Mouse (Mus musculus) hindbrain, postnatal 0 days (tissue): ENCODE results near the gene Higd1c. TPM values are rescaled to one million over a fixed set of nuclear protein-coding genes. Genes with fewer than 3 reads are reported as not detected.

Source experiments
- ATAC-seq: fragments of 200-750 bp; cut with Nextera tagmentation; 2 replicates; pipeline ENCODE4 v1.8.0; 2017; ENCODE audit warnings: mild to moderate bottlenecking, moderate TSS enrichment, moderate library complexity
- DNase-seq: peaks from one replicate; pipeline ENCODE4 v3.0.0-alpha.2; 2015; ENCODE audit warnings: low spot score
- H3K27ac ChIP-seq: fragments of 300-500 bp; sonication (generic); 2 replicates; pipeline ENCODE4 v1.5.1; 2014; ENCODE audit warnings: mild to moderate bottlenecking
- H3K27me3 ChIP-seq: fragments of 300-500 bp; sonication (generic); 2 replicates; pipeline ENCODE4 v1.6.1; 2014; ENCODE audit warnings: low read length, mixed read lengths; ENCODE audit not compliant: insufficient read depth
- H3K36me3 ChIP-seq: fragments of 300-500 bp; sonication (generic); 2 replicates; pipeline ENCODE4 v1.6.1; 2014; ENCODE audit warnings: low read length, mixed read lengths; ENCODE audit not compliant: insufficient read depth
- H3K4me1 ChIP-seq: fragments of 300-500 bp; sonication (generic); 2 replicates; pipeline ENCODE4 v1.6.1; 2014; ENCODE audit warnings: antibody characterized with exemption, low read length, mixed read lengths; ENCODE audit not compliant: insufficient read depth
- H3K4me2 ChIP-seq: fragments of 300-500 bp; sonication (generic); 2 replicates; pipeline ENCODE4 v1.6.1; 2014; ENCODE audit warnings: low read depth, mild to moderate bottlenecking, low read length, moderate library complexity, mixed read lengths
- H3K4me3 ChIP-seq: fragments of 300-500 bp; sonication (generic); 2 replicates; pipeline ENCODE4 v1.5.1; 2014; ENCODE audit warnings: low read length
- H3K9ac ChIP-seq: fragments of 300-500 bp; sonication (generic); replicated peaks from 2 replicates; pipeline ENCODE4 v1.6.1; 2014; ENCODE audit warnings: mild to moderate bottlenecking, low read length, moderate library complexity, mixed read lengths
- H3K9me3 ChIP-seq: fragments of 300-500 bp; sonication (generic); 2 replicates; pipeline ENCODE4 v1.6.1; 2016; ENCODE audit warnings: low read length, mixed read lengths
- CTCF ChIP-seq: IDR thresholded peaks from 2 replicates; pipeline ENCODE4 v1.5.1; 2016; ENCODE audit warnings: antibody characterized with exemption, control low read depth, low read depth
- WGBS: fragments of 180-500 bp; shearing (Covaris S2); extraction: QIAGEN DNeasy Blood & Tissue Kit; methylation state at CpG from one replicate; pipeline ENCODE4 v1.1.7; 2014; 5-methylcytosine and 5-hydroxymethylcytosine counted together
- polyA plus RNA-seq: library from polyadenylated mRNA; unstranded; fragments of >200 nt; fragmentation: Nextera tagmentation; extraction: Ambion mirVana; gene quantifications from 2 replicates; pipeline ENCODE4 v1.2.1, GENCODE M21; 2015
- total RNA-seq: library from RNA; depleted of rRNA; stranded (reverse); fragments of >200 nt; gene quantifications from 2 replicates; pipeline ENCODE4 v1.2.3, GENCODE M21; 2014

Gene Higd1c
- total and polyA plus RNA-seq, 2 experiments from 2014 or later: not detected

GRCm38 (mm10) chr15:100388224-100388835 is 24.0 kb downstream of the Higd1c start:
- Histone ChIP-seq H3K9me3 (no peaks in the 10 kb centered on the region), H3K9ac (no peak overlapping the region), H3K27ac (no peak overlapping the region), H3K4me2 (no peak overlapping the region), H3K27me3 (no peaks in the 10 kb centered on the region), H3K4me3 (no peak overlapping the region), H3K4me1 (no peaks in the 10 kb centered on the region), H3K36me3 (peaks cover 1% of the 10 kb centered on the region; the same call in 1 of the 2 replicates)
- DNase-seq (no peak), ATAC-seq (no peak)
- WGBS: 86% methylated on average over 16 of the region's 16 CpGs
- TF ChIP-seq CTCF: no peak

- Histone ChIP-seq H3K9ac (no peak overlapping the region), H3K36me3 (peaks cover 7% of the 10 kb centered on the region; the same call in 1 of the 2 replicates), H3K4me3 (no peak overlapping the region), H3K27ac (no peak overlapping the region), H3K4me1 (no peaks in the 10 kb centered on the region), H3K27me3 (no peaks in the 10 kb centered on the region), H3K4me2 (no peak overlapping the region), H3K9me3 (no peaks in the 10 kb centered on the region)
- DNase-seq: no peak
- ATAC-seq: no peak
- TF ChIP-seq CTCF: no peak
- WGBS: 63% methylated on average over 9 of the region's 9 CpGs
Measured at GRCm38 (mm10) chr15:100388886-100389285, 24.5 kb downstream of the Higd1c start.

GRCm38 (mm10) chr15:100391066-100391465 is 26.7 kb downstream of the Higd1c start:
- DNase-seq: no peak
- H3K27me3 ChIP-seq: no peaks in the 10 kb centered on the region
- H3K36me3 ChIP-seq: peaks cover 24% of the 10 kb centered on the region; the same call in 1 of the 2 replicates
- H3K4me1 ChIP-seq: no peaks in the 10 kb centered on the region
- no peak overlapping the region for H3K4me3 ChIP-seq
- no peak for ATAC-seq
- H3K27ac ChIP-seq: no peak overlapping the region
- 85% methylated on average over 7 of the region's 7 CpGs for WGBS
- H3K9me3 ChIP-seq: no peaks in the 10 kb centered on the region
- no peak overlapping the region for H3K9ac ChIP-seq
- H3K4me2 ChIP-seq: no peak overlapping the region
- TF ChIP-seq CTCF: no peak

GRCm38 (mm10) chr15:100391599-100391998 is 27.3 kb downstream of the Higd1c start:
- peaks cover 29% of the 10 kb centered on the region; the same call in 1 of the 2 replicates for H3K36me3 ChIP-seq
- H3K4me2 ChIP-seq: no peak overlapping the region
- no peaks in the 10 kb centered on the region for H3K9me3 ChIP-seq
- DNase-seq: no peak
- no peaks in the 10 kb centered on the region for H3K27me3 ChIP-seq
- H3K9ac ChIP-seq: no peak overlapping the region
- no peak overlapping the region for H3K27ac ChIP-seq
- H3K4me3 ChIP-seq: no peak overlapping the region
- no peaks in the 10 kb centered on the region for H3K4me1 ChIP-seq
- WGBS: 95% methylated on average over 7 of the region's 7 CpGs
- no peak for ATAC-seq
- TF ChIP-seq CTCF: no peak

- ATAC-seq (no peak), DNase-seq (no peak)
- Histone ChIP-seq H3K36me3 (peaks cover 40% of the 10 kb centered on the region; the same call in 1 of the 2 replicates), H3K27me3 (no peaks in the 10 kb centered on the region), H3K4me1 (no peaks in the 10 kb centered on the region), H3K4me2 (no peak overlapping the region), H3K4me3 (no peak overlapping the region), H3K27ac (no peak overlapping the region), H3K9me3 (no peaks in the 10 kb centered on the region), H3K9ac (no peak overlapping the region)
- 83% methylated on average over 11 of the region's 11 CpGs for WGBS
- TF ChIP-seq CTCF: no peak
Measured at GRCm38 (mm10) chr15:100393016-100393415, 28.7 kb downstream of the Higd1c start.

- Histone ChIP-seq H3K27ac (no peak overlapping the region), H3K4me2 (no peak overlapping the region), H3K9ac (no peak overlapping the region), H3K4me3 (no peak overlapping the region), H3K9me3 (no peaks in the 10 kb centered on the region), H3K36me3 (peaks cover 66% of the 10 kb centered on the region), H3K4me1 (no peaks in the 10 kb centered on the region), H3K27me3 (no peaks in the 10 kb centered on the region)
- 96% methylated on average over 3 of the region's 3 CpGs for WGBS
- TF ChIP-seq CTCF: peak; percentile 18; the same call in 1 of the 2 replicates
- no peak for ATAC-seq
- no peak for DNase-seq
Measured at GRCm38 (mm10) chr15:100395561-100395960, 31.2 kb downstream of the Higd1c start.

- no peaks in the 10 kb centered on the region for H3K27me3 ChIP-seq
- no peak for ATAC-seq
- no peak overlapping the region for H3K4me3 ChIP-seq
- no peaks in the 10 kb centered on the region for H3K9me3 ChIP-seq
- no peak overlapping the region for H3K4me2 ChIP-seq
- no peak overlapping the region for H3K9ac ChIP-seq
- H3K27ac ChIP-seq: no peak overlapping the region
- H3K4me1 ChIP-seq: no peaks in the 10 kb centered on the region
- DNase-seq: no peak
- H3K36me3 ChIP-seq: peaks cover 80% of the 10 kb centered on the region
- WGBS: 83% methylated on average over 16 of the region's 16 CpGs
- TF ChIP-seq CTCF: no peak
Measured at GRCm38 (mm10) chr15:100400592-100401250, 36.4 kb downstream of the Higd1c start.
